Mouse (Mus musculus): ENCODE results near the gene Bfsp2. TPM values are rescaled to one million over a fixed set of nuclear protein-coding genes. Genes with fewer than 3 reads are reported as not detected.

Bfsp2 gene
- polyA plus RNA-seq, 1 experiment from 2014 or later: 0.55 TPM

GRCm38 (mm10) chr9:103494346-103495020 lies 14.3 kb upstream of the Bfsp2 start:
- ATAC-seq (replicated peaks; ENCODE audit: low FRiP score): peak; percentile 58

DNA sequence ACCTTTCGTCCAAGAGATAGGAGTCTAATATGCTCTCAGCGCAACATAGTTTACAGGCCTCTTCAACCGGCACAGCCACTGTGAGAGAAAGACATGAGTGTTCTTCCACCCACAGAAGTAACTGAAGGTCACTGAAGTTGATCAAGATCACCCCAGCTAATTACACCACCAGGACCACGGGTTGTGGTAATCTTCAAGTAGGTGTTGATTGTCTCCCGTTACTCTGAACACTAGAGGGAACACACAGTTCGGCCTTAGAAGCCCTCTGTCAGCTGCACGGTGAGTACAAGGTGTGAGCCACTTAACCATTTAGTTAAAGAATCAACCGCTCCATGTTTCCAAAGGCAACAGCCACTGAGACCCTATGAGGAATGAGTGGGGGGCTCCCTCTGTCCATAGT lies 11.8 kb upstream of the Bfsp2 start:
- no peak overlapping the region for H3K4me2 ChIP-seq
- 79% methylated on average over 8 of the region's 8 CpGs for WGBS
- H3K27me3 ChIP-seq (replicated peaks; ENCODE audit: control insufficient read depth, insufficient read depth, low read length): no peaks in the 10 kb centered on the region
- no peak overlapping the region for H3K4me3 ChIP-seq (ENCODE audit: low read depth, low read length)
- peaks cover 3% of the 10 kb centered on the region; the same call in 1 of the 2 replicates for H3K36me3 ChIP-seq (ENCODE audit: control insufficient read depth, insufficient read depth, low read length)
- no peaks in the 10 kb centered on the region for H3K4me1 ChIP-seq (replicated peaks; ENCODE audit: control insufficient read depth, insufficient read depth, low read length)
- H3K27ac ChIP-seq (ENCODE audit: low read depth, low read length): no peak overlapping the region
- DNase-seq (ENCODE audit: low spot score) (no peak), ATAC-seq (replicated peaks; ENCODE audit: low FRiP score) (no peak)
- H3K9ac ChIP-seq (ENCODE audit: low read depth, low read length): no peak overlapping the region
- H3K9me3 ChIP-seq (ENCODE audit: control insufficient read depth, low read length): no peaks in the 10 kb centered on the region

More at GRCm38 (mm10) chr9:103494346-103495020, 14.3 kb upstream of the Bfsp2 start:
- H3K27me3 ChIP-seq (replicated peaks; ENCODE audit: control insufficient read depth, insufficient read depth, low read length): no peaks in the 10 kb centered on the region
- H3K36me3 ChIP-seq (ENCODE audit: control insufficient read depth, insufficient read depth, low read length): no peaks in the 10 kb centered on the region
- H3K27ac ChIP-seq (ENCODE audit: low read depth, low read length): no peak overlapping the region
- no peak overlapping the region for H3K4me2 ChIP-seq
- H3K9ac ChIP-seq (ENCODE audit: low read depth, low read length): no peak overlapping the region
- no peaks in the 10 kb centered on the region for H3K4me1 ChIP-seq (replicated peaks; ENCODE audit: control insufficient read depth, insufficient read depth, low read length)
- no peak for DNase-seq (ENCODE audit: low spot score)
- no peaks in the 10 kb centered on the region for H3K9me3 ChIP-seq (ENCODE audit: control insufficient read depth, low read length)
- WGBS: 45% methylated on average over 7 of the region's 7 CpGs
- H3K4me3 ChIP-seq (ENCODE audit: low read depth, low read length): no peak overlapping the region

- H3K9ac ChIP-seq (ENCODE audit: low read depth, low read length): no peak overlapping the region
- no peak overlapping the region for H3K27ac ChIP-seq (ENCODE audit: low read depth, low read length)
- peak; percentile 56 for ATAC-seq (replicated peaks; ENCODE audit: low FRiP score)
Observed at GRCm38 (mm10) chr9:103490439-103490838, 10.2 kb upstream of the Bfsp2 start.

GRCm38 (mm10) chr9:103489883-103490282 lies 9.7 kb upstream of the Bfsp2 start:
- WGBS: 73% methylated on average over 4 of the region's 4 CpGs
- H3K4me1 ChIP-seq (replicated peaks; ENCODE audit: control insufficient read depth, insufficient read depth, low read length): peaks cover 8% of the 10 kb centered on the region

More at GRCm38 (mm10) chr9:103490439-103490838, 10.2 kb upstream of the Bfsp2 start:
- no peaks in the 10 kb centered on the region for H3K27me3 ChIP-seq (replicated peaks; ENCODE audit: control insufficient read depth, insufficient read depth, low read length)
- 22% methylated on average over 2 of the region's 2 CpGs for whole genome bisulfite sequencing
- DNase-seq (ENCODE audit: low spot score): peak; percentile 74
- H3K36me3 ChIP-seq (ENCODE audit: control insufficient read depth, insufficient read depth, low read length): peaks cover 3% of the 10 kb centered on the region; the same call in 1 of the 2 replicates
- no peaks in the 10 kb centered on the region for H3K9me3 ChIP-seq (ENCODE audit: control insufficient read depth, low read length)
- no peak overlapping the region for H3K4me2 ChIP-seq
- H3K4me1 ChIP-seq (replicated peaks; ENCODE audit: control insufficient read depth, insufficient read depth, low read length): peaks cover 2% of the 10 kb centered on the region
- H3K4me3 ChIP-seq (ENCODE audit: low read depth, low read length): no peak overlapping the region

GRCm38 (mm10) chr9:103489096-103489495 lies 8.9 kb upstream of the Bfsp2 start:
- H3K9me3 ChIP-seq (ENCODE audit: control insufficient read depth, low read length): no peaks in the 10 kb centered on the region
- WGBS: 58% methylated on average over 7 of the region's 7 CpGs
- no peak overlapping the region for H3K4me3 ChIP-seq (ENCODE audit: low read depth, low read length)
- H3K4me1 ChIP-seq (replicated peaks; ENCODE audit: control insufficient read depth, insufficient read depth, low read length): peaks cover 8% of the 10 kb centered on the region
- H3K9ac ChIP-seq (ENCODE audit: low read depth, low read length): no peak overlapping the region
- H3K27ac ChIP-seq (ENCODE audit: low read depth, low read length): no peak overlapping the region
- no peak overlapping the region for H3K4me2 ChIP-seq
- peaks cover 3% of the 10 kb centered on the region; the same call in 1 of the 2 replicates for H3K36me3 ChIP-seq (ENCODE audit: control insufficient read depth, insufficient read depth, low read length)
- no peaks in the 10 kb centered on the region for H3K27me3 ChIP-seq (replicated peaks; ENCODE audit: control insufficient read depth, insufficient read depth, low read length)
- ATAC-seq (replicated peaks; ENCODE audit: low FRiP score) (no peak), DNase-seq (ENCODE audit: low spot score) (no peak)

More at GRCm38 (mm10) chr9:103489883-103490282, 9.7 kb upstream of the Bfsp2 start:
- Histone ChIP-seq H3K9me3 (ENCODE audit: control insufficient read depth, low read length) (no peaks in the 10 kb centered on the region), H3K4me2 (no peak overlapping the region), H3K4me3 (ENCODE audit: low read depth, low read length) (no peak overlapping the region), H3K27ac (ENCODE audit: low read depth, low read length) (no peak overlapping the region), H3K36me3 (ENCODE audit: control insufficient read depth, insufficient read depth, low read length) (peaks cover 3% of the 10 kb centered on the region; the same call in 1 of the 2 replicates), H3K9ac (ENCODE audit: low read depth, low read length) (no peak overlapping the region), H3K27me3 (replicated peaks; ENCODE audit: control insufficient read depth, insufficient read depth, low read length) (no peaks in the 10 kb centered on the region)
- ATAC-seq (replicated peaks; ENCODE audit: low FRiP score) (no peak), DNase-seq (ENCODE audit: low spot score) (no peak)

DNA sequence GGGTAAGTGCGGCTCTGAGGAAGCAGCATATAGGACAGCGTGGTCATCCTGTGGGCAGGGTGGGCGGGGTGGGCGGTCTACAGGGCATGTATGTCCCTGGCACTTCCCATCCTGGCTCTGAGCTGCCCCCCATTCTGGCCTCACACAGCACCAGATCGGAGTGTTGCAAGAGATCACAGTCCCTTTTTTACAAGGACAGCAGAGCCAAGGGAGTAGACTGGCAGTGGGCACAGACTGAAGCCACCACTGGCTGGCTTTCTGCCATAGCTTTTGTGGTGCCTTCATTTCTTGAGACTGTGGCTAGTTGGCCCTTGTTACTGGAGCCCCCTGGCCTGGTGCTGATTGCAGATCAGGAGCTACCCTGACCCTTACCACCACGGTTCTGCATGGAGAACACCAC lies 6.0 kb upstream of the Bfsp2 start:
- Histone ChIP-seq H3K9ac (ENCODE audit: low read depth, low read length) (no peak overlapping the region), H3K9me3 (ENCODE audit: control insufficient read depth, low read length) (no peaks in the 10 kb centered on the region), H3K4me3 (ENCODE audit: low read depth, low read length) (no peak overlapping the region), H3K27me3 (replicated peaks; ENCODE audit: control insufficient read depth, insufficient read depth, low read length) (no peaks in the 10 kb centered on the region), H3K4me1 (replicated peaks; ENCODE audit: control insufficient read depth, insufficient read depth, low read length) (peaks cover 8% of the 10 kb centered on the region), H3K27ac (ENCODE audit: low read depth, low read length) (no peak overlapping the region), H3K36me3 (ENCODE audit: control insufficient read depth, insufficient read depth, low read length) (peaks cover 3% of the 10 kb centered on the region; the same call in 1 of the 2 replicates), H3K4me2 (no peak overlapping the region)
- DNase-seq (ENCODE audit: low spot score) (no peak), ATAC-seq (replicated peaks; ENCODE audit: low FRiP score) (no peak)
- WGBS: 51% methylated on average over 6 of the region's 6 CpGs

DNA sequence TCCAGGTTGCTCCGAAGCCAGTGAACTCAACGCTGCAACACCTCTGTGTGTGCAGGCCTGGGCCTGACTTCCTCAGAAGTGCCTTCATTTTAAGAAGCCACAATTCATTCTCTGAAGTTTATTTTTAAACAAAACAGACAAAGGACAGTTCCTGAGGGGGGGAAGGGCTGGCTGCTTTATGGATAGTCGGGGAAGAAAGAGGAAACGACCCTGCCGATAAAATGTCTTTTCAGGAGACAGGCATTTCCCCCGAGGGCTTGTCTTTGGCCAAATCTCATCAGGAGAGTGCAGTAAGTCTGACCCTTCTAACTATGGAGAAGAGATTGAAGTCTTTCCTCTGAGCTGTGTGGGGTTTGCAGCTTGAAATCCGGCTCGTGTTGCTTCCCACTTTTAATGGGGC lies 5.4 kb upstream of the Bfsp2 start:
- Histone ChIP-seq H3K4me1 (replicated peaks; ENCODE audit: control insufficient read depth, insufficient read depth, low read length) (peaks cover 8% of the 10 kb centered on the region), H3K9ac (ENCODE audit: low read depth, low read length) (no peak overlapping the region), H3K36me3 (ENCODE audit: control insufficient read depth, insufficient read depth, low read length) (peaks cover 3% of the 10 kb centered on the region; the same call in 1 of the 2 replicates), H3K4me2 (no peak overlapping the region), H3K4me3 (ENCODE audit: low read depth, low read length) (no peak overlapping the region), H3K27me3 (replicated peaks; ENCODE audit: control insufficient read depth, insufficient read depth, low read length) (no peaks in the 10 kb centered on the region), H3K9me3 (ENCODE audit: control insufficient read depth, low read length) (no peaks in the 10 kb centered on the region), H3K27ac (ENCODE audit: low read depth, low read length) (no peak overlapping the region)
- whole genome bisulfite sequencing: 24% methylated on average over 8 of the region's 8 CpGs
- ATAC-seq (replicated peaks; ENCODE audit: low FRiP score) (no peak), DNase-seq (ENCODE audit: low spot score) (no peak)

DNA sequence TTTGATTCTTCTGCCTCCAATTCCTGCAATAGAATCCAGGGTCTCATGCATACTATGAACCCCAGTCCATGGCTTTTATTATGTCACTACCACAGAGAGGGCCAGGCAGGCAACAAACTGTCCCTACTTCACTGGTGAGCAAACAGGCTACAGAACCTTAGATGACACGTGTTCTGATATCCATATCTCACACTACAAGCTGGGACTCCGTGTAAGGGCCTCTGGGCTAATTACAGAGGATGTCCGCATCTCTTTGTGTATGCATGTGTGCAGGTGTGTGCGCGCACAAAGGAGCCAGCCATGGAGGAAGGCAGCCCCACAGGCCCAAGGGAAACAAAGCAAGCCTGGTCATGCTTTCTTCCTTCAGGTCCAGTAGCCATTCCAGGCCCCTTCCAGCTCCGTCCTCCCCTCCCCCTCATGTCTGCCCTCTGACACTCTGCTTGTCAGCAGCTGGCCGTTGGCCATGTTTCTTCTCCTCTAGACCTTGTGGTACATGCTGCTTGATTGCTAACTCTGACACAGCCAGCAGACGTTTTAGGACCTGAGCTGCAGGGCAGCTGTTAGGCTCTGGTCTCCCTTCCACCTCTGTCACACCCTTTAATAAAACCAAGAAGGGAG lies 492 bp upstream of the Bfsp2 start:
- Histone ChIP-seq H3K4me2 (no peak overlapping the region), H3K27me3 (replicated peaks; ENCODE audit: control insufficient read depth, insufficient read depth, low read length) (no peaks in the 10 kb centered on the region), H3K36me3 (ENCODE audit: control insufficient read depth, insufficient read depth, low read length) (no peaks in the 10 kb centered on the region), H3K9ac (ENCODE audit: low read depth, low read length) (no peak overlapping the region), H3K27ac (ENCODE audit: low read depth, low read length) (no peak overlapping the region), H3K4me1 (replicated peaks; ENCODE audit: control insufficient read depth, insufficient read depth, low read length) (peaks cover 8% of the 10 kb centered on the region), H3K9me3 (ENCODE audit: control insufficient read depth, low read length) (no peaks in the 10 kb centered on the region), H3K4me3 (ENCODE audit: low read depth, low read length) (no peak overlapping the region)
- WGBS: 52% methylated on average over 8 of the region's 8 CpGs
- DNase-seq (ENCODE audit: low spot score) (no peak), ATAC-seq (replicated peaks; ENCODE audit: low FRiP score) (no peak)

DNA sequence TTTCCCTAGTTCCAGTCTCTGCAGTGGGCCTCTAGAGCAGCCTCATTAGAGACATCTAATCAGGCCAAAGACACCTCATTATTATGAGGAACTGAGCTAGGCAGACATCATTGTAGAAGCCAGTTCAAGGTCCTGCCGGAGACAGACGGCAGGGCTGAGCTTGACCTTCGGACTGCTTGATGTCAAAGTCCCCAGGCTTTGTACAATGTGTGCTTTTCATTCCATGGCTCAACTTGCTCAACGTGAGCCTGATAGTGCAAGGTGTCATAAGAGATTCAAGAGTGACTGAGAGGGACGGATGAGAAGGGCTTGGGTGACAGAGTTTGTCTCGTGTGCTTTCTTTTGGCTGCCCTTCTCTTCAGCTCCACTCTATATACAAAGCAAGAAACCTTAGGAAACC lies 4.8 kb downstream of the Bfsp2 start:
- no peak for ATAC-seq (replicated peaks; ENCODE audit: low FRiP score)

More for the DNA sequence above, 4.8 kb downstream of the Bfsp2 start:
- no peaks in the 10 kb centered on the region for H3K9me3 ChIP-seq (ENCODE audit: control insufficient read depth, low read length)
- no peak overlapping the region for H3K9ac ChIP-seq (ENCODE audit: low read depth, low read length)
- H3K27me3 ChIP-seq (replicated peaks; ENCODE audit: control insufficient read depth, insufficient read depth, low read length): no peaks in the 10 kb centered on the region
- no peak overlapping the region for H3K4me2 ChIP-seq
- H3K36me3 ChIP-seq (ENCODE audit: control insufficient read depth, insufficient read depth, low read length): no peaks in the 10 kb centered on the region
- DNase-seq (ENCODE audit: low spot score): no peak
- H3K27ac ChIP-seq (ENCODE audit: low read depth, low read length): no peak overlapping the region
- WGBS: 71% methylated on average over 6 of the region's 6 CpGs
- no peak overlapping the region for H3K4me3 ChIP-seq (ENCODE audit: low read depth, low read length)
- H3K4me1 ChIP-seq (replicated peaks; ENCODE audit: control insufficient read depth, insufficient read depth, low read length): 0 out of 2 replicates have a peak, but pooled peaks cover 5% of the 10 kb centered on the region
